ENCODE assay signal across 19 mouse cellular contexts in the genomic region with DNA sequence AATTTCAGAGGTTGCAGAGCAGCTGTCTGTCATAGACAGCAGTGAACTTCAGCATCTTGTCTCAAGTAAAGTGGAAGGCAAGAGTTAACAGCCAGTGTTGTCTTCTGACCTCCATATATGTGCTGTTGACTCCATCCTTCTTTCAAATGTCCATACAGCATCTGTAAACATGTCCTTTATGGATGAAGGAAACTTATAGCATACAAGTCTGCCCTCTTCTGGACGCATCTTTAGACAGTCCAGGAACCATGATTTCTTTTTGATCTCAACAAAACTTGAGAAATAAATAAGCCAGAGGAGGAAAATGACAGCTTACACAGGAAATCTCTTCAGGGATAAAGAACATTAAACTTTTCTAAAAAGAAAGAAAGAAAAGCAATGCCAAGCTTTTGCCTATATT.
DNase-seq lines count a peak whose midpoint lies in the region; ATAC-seq and TF ChIP-seq lines count a peak whose summit lies in the region.
"Had no signal": no experiment of that assay in that cellular context is flagged by ENCODE, and none has a peak within 500 bp of the region (broad histone marks: within the 10 kb centered on the region; RNA-seq: fewer than 3 reads in every experiment).

No protein-coding gene starts in this region.

- no peak overlapping the region for H3K4me2 ChIP-seq in forebrain, postnatal 0 days (ENCODE audit: low read depth)
- H3K4me2 ChIP-seq: forebrain, embryonic 12.5 days; heart, embryonic 12.5 days; limb, embryonic 13.5 days; midbrain, embryonic 13.5 days; neural tube, embryonic 12.5 days had no signal

- intact Hi-C loops in left cerebral cortex, adult 2 months (cut with DNase I) = loop anchor here (5.0 to 10.0 kb wide), 3 partner anchors 134 to 331 kb away; no protein-coding TSS in a partner anchor

- no peak for ATAC-seq in forebrain, postnatal 0 days
- ATAC-seq: CD4-positive, CD25-positive, alpha-beta regulatory T cell, adult 4 months; midbrain, embryonic 13.5 days had no signal

- peak; percentile 32 for DNase-seq in forebrain, postnatal 0 days
- no peak for DNase-seq in forebrain, embryonic 10.5 days (ENCODE audit: extremely low spot score, low spot score)
- DNase-seq in left cerebral cortex, adult 2 months (ENCODE audit: extremely low spot score in 1 of 2, low spot score in 2 of 2) = no peak
- no peak for DNase-seq in left cerebral cortex, adult 8-10 months (ENCODE audit: low spot score in 2 of 2)
- DNase-seq in MN1 (ENCODE audit: low spot score) = peak; percentile 7
- DNase-seq in embryo, embryonic 11 days = peak; percentile 24
- no peak for DNase-seq in right cerebral cortex, adult 18-20 months
- no peak for DNase-seq in adrenal gland, postnatal 25 days
- DNase-seq: adrenal gland, adult 2 months; gastrocnemius, postnatal 14 days; kidney, adult 18-20 months; right cerebral cortex, postnatal 14 days; thymus, postnatal 25 days had no signal

- WGBS in forebrain, postnatal 0 days = 64% methylated on average over 1 of the region's 1 CpGs
- 57% methylated on average over 1 of the region's 1 CpGs for WGBS in forebrain, embryonic 10.5 days

- no peaks in the 10 kb centered on the region for H3K9me3 ChIP-seq in forebrain, postnatal 0 days (ENCODE audit: low read length)
- H3K9me3 ChIP-seq in forebrain, embryonic 10.5 days = no peaks in the 10 kb centered on the region
- H3K9me3 ChIP-seq: forebrain, embryonic 12.5 days; heart, embryonic 12.5 days; limb, embryonic 13.5 days; midbrain, embryonic 13.5 days; neural tube, embryonic 12.5 days had no signal

- no peak overlapping the region for H3K27ac ChIP-seq in forebrain, postnatal 0 days (ENCODE audit: low read depth, low read length)
- no peak overlapping the region for H3K27ac ChIP-seq in forebrain, embryonic 10.5 days
- no peak overlapping the region for H3K27ac ChIP-seq in left cerebral cortex, adult 2 months
- H3K27ac ChIP-seq: forebrain, embryonic 12.5 days; limb, embryonic 13.5 days; midbrain, embryonic 13.5 days; neural tube, embryonic 12.5 days had no signal

- TF ChIP-seq CTCF in forebrain, postnatal 0 days (IDR thresholded peaks at IDR 0.05; ENCODE audit: low read depth) = peak; percentile 56
- peak; percentile 59 for TF ChIP-seq CTCF in left cerebral cortex, adult 2 months (IDR thresholded peaks at IDR 0.05)

- H3K9ac ChIP-seq in forebrain, postnatal 0 days = no peak overlapping the region
- H3K9ac ChIP-seq: forebrain, embryonic 12.5 days; heart, embryonic 12.5 days; limb, embryonic 13.5 days; midbrain, embryonic 13.5 days; neural tube, embryonic 12.5 days had no signal

- no peaks in the 10 kb centered on the region for H3K27me3 ChIP-seq in forebrain, postnatal 0 days (ENCODE audit: insufficient read depth, low read length)
- H3K27me3 ChIP-seq in forebrain, embryonic 10.5 days (ENCODE audit: poor library complexity, severe bottlenecking) = no peaks in the 10 kb centered on the region
- H3K27me3 ChIP-seq: forebrain, embryonic 12.5 days; heart, embryonic 12.5 days; limb, embryonic 13.5 days; midbrain, embryonic 13.5 days; neural tube, embryonic 12.5 days had no signal

- H3K36me3 ChIP-seq in forebrain, postnatal 0 days (ENCODE audit: insufficient read depth) = no peaks in the 10 kb centered on the region
- no peaks in the 10 kb centered on the region for H3K36me3 ChIP-seq in forebrain, embryonic 10.5 days (replicated peaks)
- H3K36me3 ChIP-seq: forebrain, embryonic 12.5 days; heart, embryonic 12.5 days; limb, embryonic 13.5 days; midbrain, embryonic 13.5 days; neural tube, embryonic 12.5 days had no signal

- no peak overlapping the region for H3K4me3 ChIP-seq in forebrain, postnatal 0 days (ENCODE audit: low read depth, low read length)
- no peak overlapping the region for H3K4me3 ChIP-seq in forebrain, embryonic 10.5 days
- H3K4me3 ChIP-seq in left cerebral cortex, adult 2 months = no peak overlapping the region
- H3K4me3 ChIP-seq: forebrain, embryonic 12.5 days; heart, embryonic 12.5 days; limb, embryonic 13.5 days; midbrain, embryonic 13.5 days; neural tube, embryonic 12.5 days had no signal

- H3K4me1 ChIP-seq in forebrain, postnatal 0 days (ENCODE audit: insufficient read depth) = no peaks in the 10 kb centered on the region
- H3K4me1 ChIP-seq in forebrain, embryonic 10.5 days = no peaks in the 10 kb centered on the region
- H3K4me1 ChIP-seq: forebrain, embryonic 12.5 days; heart, embryonic 12.5 days; limb, embryonic 13.5 days; midbrain, embryonic 13.5 days; neural tube, embryonic 12.5 days had no signal

Comparison
In these comparisons a context has a peak if more than half of its experiments do, and no peak if none do; other contexts are left out.
1. DNase-seq: peak in forebrain, postnatal 0 days (single experiment), MN1 (single experiment) and embryo, embryonic 11 days (single experiment); none in forebrain, embryonic 10.5 days (single experiment), left cerebral cortex, adult 2 months (0 of 2), left cerebral cortex, adult 8-10 months (0 of 2), right cerebral cortex, adult 18-20 months (single experiment) and adrenal gland, postnatal 25 days (single experiment).